Mouse (Mus musculus): ENCODE data around the gene Ppp1r12a.

- TF ChIP-seq CTCF (IDR thresholded peaks at IDR 0.05; ENCODE audit: borderline replicate concordance, insufficient read depth, low read length): no peak
- TF ChIP-seq POLR2A (IDR thresholded peaks at IDR 0.05; ENCODE audit: low read depth, low read length): no peak
Observed at GRCm38 (mm10) chr10:108129167-108129566, 32.8 kb upstream of the Ppp1r12a start.

All from embryonic fibroblast, embryonic 13.5 days (primary cell).